Mouse (Mus musculus): ENCODE measurements at regions not wholly inside any gene's neighbourhood (a gene's known extent, or its start where the extent isn't known, plus 50 kb on each side); places are given as distances from the start of the nearest gene placed in this dataset.

- Histone ChIP-seq H3K27ac (ENCODE audit: control insufficient read depth, insufficient read depth, low read length) (no peak overlapping the region), H3K36me3 (ENCODE audit: control insufficient read depth, insufficient read depth, low read length) (no peaks in the 10 kb centered on the region), H3K4me3 (ENCODE audit: control insufficient read depth, insufficient read depth, low read length) (no peak overlapping the region), H3K4me1 (replicated peaks; ENCODE audit: control insufficient read depth, insufficient read depth, low read length) (no peaks in the 10 kb centered on the region), H3K27me3 (ENCODE audit: control insufficient read depth, insufficient read depth, low read length) (no peaks in the 10 kb centered on the region)
- 92% methylated on average over 6 of the region's 6 CpGs for WGBS
- no peak for TF ChIP-seq CTCF (IDR thresholded peaks at IDR 0.05; ENCODE audit: borderline replicate concordance, control insufficient read depth, extremely low read depth, insufficient read depth, low read length, poor library complexity)
- TF ChIP-seq POLR2A (IDR thresholded peaks at IDR 0.05; ENCODE audit: control insufficient read depth, extremely low read depth, insufficient read depth, low read length, poor library complexity), result no peak
- DNase-seq, result no peak
Observed at GRCm38 (mm10) chr6:66271414-66272206, 263.6 kb upstream of the Mad2l1 start.

GRCm38 (mm10) chr6:66272216-66272615, 263.0 kb upstream of the Mad2l1 start:
- 44% methylated on average over 2 of the region's 2 CpGs for WGBS
- H3K4me1 ChIP-seq (replicated peaks; ENCODE audit: control insufficient read depth, insufficient read depth, low read length), result no peaks in the 10 kb centered on the region
- no peaks in the 10 kb centered on the region for H3K36me3 ChIP-seq (ENCODE audit: control insufficient read depth, insufficient read depth, low read length)
- no peak for DNase-seq
- no peaks in the 10 kb centered on the region for H3K27me3 ChIP-seq (ENCODE audit: control insufficient read depth, insufficient read depth, low read length)
- TF ChIP-seq CTCF (IDR thresholded peaks at IDR 0.05; ENCODE audit: borderline replicate concordance, control insufficient read depth, extremely low read depth, insufficient read depth, low read length, poor library complexity), result no peak
- no peak for TF ChIP-seq POLR2A (IDR thresholded peaks at IDR 0.05; ENCODE audit: control insufficient read depth, extremely low read depth, insufficient read depth, low read length, poor library complexity)
- H3K27ac ChIP-seq (ENCODE audit: control insufficient read depth, insufficient read depth, low read length), result no peak overlapping the region
- H3K4me3 ChIP-seq (ENCODE audit: control insufficient read depth, insufficient read depth, low read length), result no peak overlapping the region

GRCm38 (mm10) chr6:66274737-66275136, 260.5 kb upstream of the Mad2l1 start:
- H3K4me1 ChIP-seq (replicated peaks; ENCODE audit: control insufficient read depth, insufficient read depth, low read length), result no peaks in the 10 kb centered on the region
- WGBS, result 26% methylated on average over 4 of the region's 4 CpGs
- H3K36me3 ChIP-seq (ENCODE audit: control insufficient read depth, insufficient read depth, low read length), result no peaks in the 10 kb centered on the region
- no peak overlapping the region for H3K27ac ChIP-seq (ENCODE audit: control insufficient read depth, insufficient read depth, low read length)
- TF ChIP-seq CTCF (IDR thresholded peaks at IDR 0.05; ENCODE audit: borderline replicate concordance, control insufficient read depth, extremely low read depth, insufficient read depth, low read length, poor library complexity), result no peak
- no peak for TF ChIP-seq POLR2A (IDR thresholded peaks at IDR 0.05; ENCODE audit: control insufficient read depth, extremely low read depth, insufficient read depth, low read length, poor library complexity)
- H3K4me3 ChIP-seq (ENCODE audit: control insufficient read depth, insufficient read depth, low read length), result no peak overlapping the region
- no peaks in the 10 kb centered on the region for H3K27me3 ChIP-seq (ENCODE audit: control insufficient read depth, insufficient read depth, low read length)
- no peak for DNase-seq

- Histone ChIP-seq H3K4me1 (replicated peaks; ENCODE audit: control insufficient read depth, insufficient read depth, low read length) (no peaks in the 10 kb centered on the region), H3K36me3 (ENCODE audit: control insufficient read depth, insufficient read depth, low read length) (no peaks in the 10 kb centered on the region), H3K27ac (ENCODE audit: control insufficient read depth, insufficient read depth, low read length) (no peak overlapping the region), H3K4me3 (ENCODE audit: control insufficient read depth, insufficient read depth, low read length) (no peak overlapping the region), H3K27me3 (ENCODE audit: control insufficient read depth, insufficient read depth, low read length) (no peaks in the 10 kb centered on the region)
- WGBS, result 96% methylated on average over 8 of the region's 8 CpGs
- TF ChIP-seq CTCF (IDR thresholded peaks at IDR 0.05; ENCODE audit: borderline replicate concordance, control insufficient read depth, extremely low read depth, insufficient read depth, low read length, poor library complexity), result no peak
- DNase-seq, result no peak
Observed at GRCm38 (mm10) chr6:66280701-66281100, 254.5 kb upstream of the Mad2l1 start.

- WGBS, result 83% methylated on average over 6 of the region's 6 CpGs
- H3K36me3 ChIP-seq (ENCODE audit: control insufficient read depth, insufficient read depth, low read length), result no peaks in the 10 kb centered on the region
- no peak overlapping the region for H3K27ac ChIP-seq (ENCODE audit: control insufficient read depth, insufficient read depth, low read length)
- no peaks in the 10 kb centered on the region for H3K4me1 ChIP-seq (replicated peaks; ENCODE audit: control insufficient read depth, insufficient read depth, low read length)
- DNase-seq, result no peak
- no peak overlapping the region for H3K4me3 ChIP-seq (ENCODE audit: control insufficient read depth, insufficient read depth, low read length)
- H3K27me3 ChIP-seq (ENCODE audit: control insufficient read depth, insufficient read depth, low read length), result no peaks in the 10 kb centered on the region
- no peak for TF ChIP-seq POLR2A (IDR thresholded peaks at IDR 0.05; ENCODE audit: control insufficient read depth, extremely low read depth, insufficient read depth, low read length, poor library complexity)
- TF ChIP-seq CTCF (IDR thresholded peaks at IDR 0.05; ENCODE audit: borderline replicate concordance, control insufficient read depth, extremely low read depth, insufficient read depth, low read length, poor library complexity), result no peak
Observed at GRCm38 (mm10) chr6:66282566-66283115, 252.5 kb upstream of the Mad2l1 start.

GRCm38 (mm10) chr6:66283521-66283920, 251.7 kb upstream of the Mad2l1 start:
- Histone ChIP-seq H3K4me3 (ENCODE audit: control insufficient read depth, insufficient read depth, low read length) (no peak overlapping the region), H3K27me3 (ENCODE audit: control insufficient read depth, insufficient read depth, low read length) (no peaks in the 10 kb centered on the region), H3K27ac (ENCODE audit: control insufficient read depth, insufficient read depth, low read length) (no peak overlapping the region), H3K4me1 (replicated peaks; ENCODE audit: control insufficient read depth, insufficient read depth, low read length) (no peaks in the 10 kb centered on the region), H3K36me3 (ENCODE audit: control insufficient read depth, insufficient read depth, low read length) (no peaks in the 10 kb centered on the region)
- no peak for TF ChIP-seq CTCF (IDR thresholded peaks at IDR 0.05; ENCODE audit: borderline replicate concordance, control insufficient read depth, extremely low read depth, insufficient read depth, low read length, poor library complexity)
- no peak for TF ChIP-seq POLR2A (IDR thresholded peaks at IDR 0.05; ENCODE audit: control insufficient read depth, extremely low read depth, insufficient read depth, low read length, poor library complexity)
- no peak for DNase-seq
- 69% methylated on average over 4 of the region's 4 CpGs for WGBS

Measured in thymus, adult 2 months (tissue).